Mouse (Mus musculus): ENCODE results near the gene Cdc25b. TPM values are rescaled to one million over a fixed set of nuclear protein-coding genes. Genes with fewer than 3 reads are reported as not detected.

The Cdc25b gene
- total RNA-seq, 2 experiments from 2014 or later = 23.5 to 34.1 TPM

DNA sequence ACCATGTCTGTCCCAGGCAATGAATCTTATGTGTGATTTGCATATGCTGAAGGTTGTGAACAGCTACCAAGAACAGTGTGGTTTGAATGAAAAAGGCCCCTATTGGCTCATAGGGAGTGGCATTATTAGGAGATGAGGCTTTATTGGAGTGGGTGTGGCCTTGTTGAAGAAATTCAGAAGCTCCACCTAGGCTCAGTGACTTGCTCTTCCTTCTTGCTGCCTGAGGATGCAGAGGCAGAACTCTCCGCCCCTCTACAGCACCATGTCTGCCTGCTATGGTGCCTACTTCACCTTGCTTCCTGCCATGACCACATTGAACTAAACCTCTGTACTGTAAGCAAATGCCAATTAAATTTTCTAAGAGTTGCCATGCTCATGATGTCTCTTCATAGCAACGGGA, 45.8 kb downstream of the Cdc25b start:
- DNase-seq = no peak

DNA sequence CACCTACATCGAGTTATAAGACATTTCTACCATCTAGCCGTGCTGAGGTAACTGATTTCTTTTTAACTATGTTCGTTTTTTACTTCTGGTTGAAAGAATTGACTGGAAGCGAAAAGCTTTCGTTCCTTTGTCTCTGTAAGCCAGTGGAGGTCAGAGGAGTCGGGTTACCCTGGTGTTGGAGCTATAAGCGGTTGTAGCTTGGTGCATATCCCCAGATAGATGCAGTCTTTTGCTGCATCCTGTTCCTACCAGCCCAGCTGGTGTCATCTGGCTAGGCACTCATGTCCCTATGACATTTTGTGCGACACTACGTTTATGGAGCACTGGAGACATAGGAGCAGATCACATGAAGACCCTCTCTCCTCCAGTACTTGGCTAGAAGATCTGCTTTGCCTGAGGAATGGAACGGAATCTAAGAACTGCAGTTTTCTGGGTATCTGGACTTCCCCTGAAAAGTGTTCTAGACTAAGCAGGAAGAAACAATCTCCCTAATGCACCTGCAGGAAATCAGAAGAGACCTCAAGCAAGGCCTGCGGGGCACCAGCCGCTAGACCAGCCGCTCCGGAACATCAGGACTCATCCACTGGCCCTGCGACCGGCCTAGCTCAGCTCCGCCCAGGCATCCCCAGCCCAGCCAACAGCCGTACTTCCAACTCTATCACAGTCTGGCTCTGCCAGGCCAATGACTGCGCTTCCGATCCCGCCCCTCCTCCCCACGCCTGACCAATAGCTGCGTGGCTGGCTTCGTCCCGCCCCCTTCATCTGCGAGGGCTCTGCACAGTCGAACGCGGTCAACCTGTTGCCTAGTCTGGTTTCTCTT, 46.8 kb downstream of the Cdc25b start, which contains the start of gene Mavs:
Mavs (plus strand) TSS at position 757 of the 820 bp plus-strand sequence.
- DNase-seq = peak; percentile 96

DNA sequence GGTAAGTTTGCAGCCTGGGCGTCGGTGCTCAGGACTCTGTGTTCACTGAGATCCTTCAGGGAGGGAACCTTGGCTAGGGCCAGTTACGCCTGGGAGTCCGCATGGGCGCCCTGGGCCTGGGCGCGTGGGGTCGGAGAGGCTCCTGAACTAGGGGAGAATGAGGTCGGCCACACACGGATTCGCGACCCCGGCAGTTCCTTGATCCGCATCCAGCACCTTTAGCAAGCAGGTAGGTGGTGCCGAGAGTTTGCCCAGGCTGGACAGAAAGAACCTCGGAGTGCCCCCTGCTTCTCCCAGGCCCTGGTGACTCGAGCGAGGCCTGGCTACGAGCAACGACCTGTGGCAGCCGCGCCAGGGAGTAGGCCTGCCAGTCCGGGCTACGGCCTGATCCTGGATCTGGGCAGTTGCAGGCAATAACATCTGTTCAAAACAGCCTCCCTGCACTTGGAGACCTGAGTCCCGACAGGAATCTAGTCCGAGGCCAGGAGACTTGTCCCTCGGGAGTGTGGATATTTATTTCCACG, 47.4 kb downstream of the Cdc25b start:
- DNase-seq = peak; percentile 44

DNA sequence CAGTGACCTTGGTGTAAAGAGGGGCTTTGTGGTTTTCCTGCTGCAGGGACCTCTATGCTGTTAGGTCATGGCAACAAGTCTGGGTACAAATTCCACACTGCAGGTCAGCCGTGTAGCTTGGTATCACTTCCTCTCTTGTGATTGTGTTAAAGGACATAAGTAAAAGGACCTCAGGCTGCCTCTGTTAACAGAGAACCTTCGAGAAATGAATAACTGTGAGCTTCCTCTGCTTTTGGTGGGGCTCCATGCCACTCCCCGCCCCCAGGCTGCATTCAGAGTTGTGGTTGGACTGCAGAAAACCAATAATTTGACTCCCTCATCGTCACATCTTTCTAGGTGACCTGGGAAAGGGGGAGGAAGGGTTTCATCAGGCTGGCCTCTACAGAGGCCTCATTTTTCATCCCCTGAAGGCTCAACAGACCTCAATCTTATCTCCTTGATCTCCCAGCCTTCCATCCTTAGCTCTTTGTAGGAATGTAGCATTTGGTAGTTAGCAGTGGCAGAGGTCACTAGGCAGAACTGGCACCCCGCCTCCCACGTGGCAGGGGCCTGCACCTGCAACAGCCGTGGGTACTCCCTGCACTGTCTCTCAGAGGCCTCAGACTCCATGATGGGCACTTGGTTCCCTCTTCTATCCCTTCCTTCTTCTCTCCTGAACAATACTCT, 48.4 kb downstream of the Cdc25b start:
- DNase-seq = no peak

DNA sequence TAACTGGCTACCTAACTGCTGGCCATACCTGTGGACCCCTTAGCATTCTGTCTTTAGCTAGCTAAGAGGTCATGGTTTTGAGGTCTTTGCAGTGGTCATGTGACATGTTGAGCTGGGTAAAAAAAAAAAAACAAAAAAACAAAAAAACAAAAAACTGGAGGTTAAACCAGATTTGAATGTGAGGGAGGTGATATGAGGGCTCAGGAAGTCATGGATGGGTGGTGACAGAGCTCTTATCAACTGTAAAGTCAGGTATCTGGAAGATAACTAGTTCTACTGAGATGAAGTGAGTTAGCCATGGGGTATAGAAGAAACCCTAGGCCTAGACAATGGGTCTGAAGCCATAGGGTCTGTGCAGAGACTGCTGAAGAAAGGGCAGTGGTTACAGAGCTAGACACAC, 55.4 kb downstream of the Cdc25b start:
- no peak for DNase-seq

DNA sequence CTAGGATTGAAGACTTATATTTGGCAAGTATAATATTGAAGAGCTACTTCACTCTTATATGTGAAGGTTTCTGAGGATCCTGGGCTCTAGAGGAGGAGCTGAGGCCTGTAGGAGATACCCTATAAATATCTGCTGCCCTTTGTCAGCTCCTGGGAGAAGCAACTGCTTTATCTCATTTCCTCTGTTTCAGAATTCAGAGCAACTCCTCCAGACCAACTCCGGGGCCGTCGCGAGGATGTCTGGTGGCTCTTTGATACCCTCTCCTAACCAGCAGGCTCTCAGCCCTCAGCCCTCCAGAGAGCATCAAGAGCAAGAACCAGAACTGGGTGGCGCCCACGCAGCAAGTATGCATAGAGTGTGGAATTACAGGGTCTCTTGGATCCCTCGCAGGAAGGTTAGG, 56.2 kb downstream of the Cdc25b start:
- no peak for DNase-seq

Other genes starting within 250 kb of the Cdc25b start
- 1 to 10 TPM; 4.1 to 4.5 TPM for gene Gfra4, start 143.9 kb upstream of the Cdc25b start, total RNA-seq (2021)
- gene Adam33, start 123.1 kb upstream of the Cdc25b start, total RNA-seq (2021) = 1 to 10 TPM; 2.4 to 3.2 TPM
- gene Siglec1, start 100.2 kb upstream of the Cdc25b start, total RNA-seq (2021) = under 1 TPM; 0.52 to 0.79 TPM
- gene Hspa12b, start 59.7 kb upstream of the Cdc25b start, total RNA-seq (2021) = 10 to 100 TPM; 40.3 to 40.6 TPM
- gene Gm11037, start 53.5 kb upstream of the Cdc25b start, total RNA-seq (2021) = not detected
- gene 1700037H04Rik, start 26.9 kb upstream of the Cdc25b start, total RNA-seq (2021) = 10 to 100 TPM; 23.4 to 26.0 TPM
- 10 to 100 TPM; 76.5 to 78.4 TPM for gene Cenpb, start 6.9 kb upstream of the Cdc25b start, total RNA-seq (2021)
- gene Spef1, start 333 bp downstream of the Cdc25b start, total RNA-seq (2021) = 1 to 10 TPM; 6.3 to 7.2 TPM
- gene Ap5s1, start 20.1 kb downstream of the Cdc25b start, total RNA-seq (2021) = 10 to 100 TPM; 32.6 to 42.4 TPM
- gene Mavs, start 47.1 kb downstream of the Cdc25b start, total RNA-seq (2021) = 10 to 100 TPM; 28.9 to 29.1 TPM
- 10 to 100 TPM; 41.1 to 44.4 TPM for gene Pank2, start 75.5 kb downstream of the Cdc25b start, total RNA-seq (2021)
- 1 to 10 TPM; 8.0 to 9.0 TPM for gene Rnf24, start 165.9 kb downstream of the Cdc25b start, total RNA-seq (2021)

All from heart, postnatal 4 days (tissue).